Mouse (Mus musculus) gastrocnemius, adult 2 months (tissue): ENCODE data around the gene Wars2. TPM values are rescaled to one million over a fixed set of nuclear protein-coding genes. Genes with fewer than 3 reads are reported as not detected.

Source experiments
- DNase-seq: peaks from one replicate; pipeline ENCODE4 v3.0.0; 2022
- H3K27ac ChIP-seq: fragments of 200-600 bp; 2 replicates; pipeline ENCODE4 v1.8.1; 2022; ENCODE audit warnings: mild to moderate bottlenecking
- H3K4me3 ChIP-seq: fragments of 200-600 bp; 2 replicates; pipeline ENCODE4 v1.8.1; 2022; ENCODE audit warnings: mild to moderate bottlenecking, moderate library complexity
- CTCF ChIP-seq: fragments of 200-600 bp; IDR thresholded peaks from 2 replicates; pipeline ENCODE4 v1.8.1; 2022; ENCODE audit warnings: antibody characterized with exemption, mild to moderate bottlenecking, moderate library complexity
- intact Hi-C: fragments of 180-260 bp; cut with DNase I; formaldehyde crosslinking; loops from one replicate; pipeline ENCODE4 v1.15.1; 2025
- total RNA-seq, 2 experiments: library from RNA; stranded (reverse); gene quantifications; 2 replicates each; pipeline ENCODE4 v1.2.3; 2021

The Wars2 gene
- total RNA-seq, 2 experiments from 2014 or later: 5.3 to 7.8 TPM

GRCm38 (mm10) chr3:99227807-99228206 is 86.9 kb downstream of the Wars2 start:
- intact Hi-C loops: no loop called here
- Histone ChIP-seq H3K4me3 (no peak overlapping the region), H3K27ac (no peak overlapping the region)
- DNase-seq: no peak
- TF ChIP-seq CTCF: no peak

GRCm38 (mm10) chr3:99233393-99234318 is 92.8 kb downstream of the Wars2 start:
- intact Hi-C loops: loop anchor here (1.0 to 10.0 kb wide), 3 partner anchors 291 to 703 kb away; no protein-coding TSS in a partner anchor
- DNase-seq: peak; percentile 67
- H3K27ac ChIP-seq: peak overlapping the region; percentile 17; the same call in 1 of the 2 replicates
- peak overlapping the region; percentile 58 for H3K4me3 ChIP-seq
- TF ChIP-seq CTCF: peak; percentile 86

- H3K27ac ChIP-seq: no peak overlapping the region; the same call in 1 of the 2 replicates
- H3K4me3 ChIP-seq: peak overlapping the region; percentile 58
- intact Hi-C loops: loop anchor here (5.0 to 10.0 kb wide), 2 partner anchors 290 to 633 kb away; no protein-coding TSS in a partner anchor
- TF ChIP-seq CTCF: no peak
- no peak for DNase-seq
These were observed 93.5 kb downstream of the Wars2 start for GRCm38 (mm10) chr3:99234319-99234869.

- H3K4me3 ChIP-seq: no peak overlapping the region
- no peak for TF ChIP-seq CTCF
- H3K27ac ChIP-seq: no peak overlapping the region
- DNase-seq: no peak
- intact Hi-C loops: loop anchor here (10.0 kb wide), 1 partner anchor 290 kb away; no protein-coding TSS in a partner anchor
These were observed 94.4 kb downstream of the Wars2 start for GRCm38 (mm10) chr3:99235116-99235803.

- no peak for TF ChIP-seq CTCF
- Histone ChIP-seq H3K4me3 (no peak overlapping the region), H3K27ac (no peak overlapping the region)
- DNase-seq: no peak
- intact Hi-C loops: loop anchor here (10.0 kb wide), 1 partner anchor 289 kb away; no protein-coding TSS in a partner anchor
These were observed 95.2 kb downstream of the Wars2 start for GRCm38 (mm10) chr3:99235804-99236755.

- TF ChIP-seq CTCF: no peak
These were observed 97.8 kb downstream of the Wars2 start for GRCm38 (mm10) chr3:99238691-99239090.

GRCm38 (mm10) chr3:99239301-99240045 is 98.6 kb downstream of the Wars2 start:
- intact Hi-C loops: loop anchor here (10.0 kb wide), 1 partner anchor 285 kb away; no protein-coding TSS in a partner anchor
- H3K27ac ChIP-seq: no peak overlapping the region
- no peak overlapping the region; the same call in 1 of the 2 replicates for H3K4me3 ChIP-seq
- DNase-seq: no peak
- TF ChIP-seq CTCF: no peak

More at GRCm38 (mm10) chr3:99238691-99239090, 97.8 kb downstream of the Wars2 start:
- Histone ChIP-seq H3K27ac (no peak overlapping the region), H3K4me3 (no peak overlapping the region)
- no peak for DNase-seq
- intact Hi-C loops: loop anchor here (10.0 kb wide), 1 partner anchor 286 kb away; no protein-coding TSS in a partner anchor

- DNase-seq: no peak
- Histone ChIP-seq H3K4me3 (peak within 1 kb of the TSS; percentile 77), H3K27ac (peak within 1 kb of the TSS; percentile 64)
- intact Hi-C loops: no loop called here
- TF ChIP-seq CTCF: no peak
These were observed 99.4 kb downstream of the Wars2 start, which contains the start of gene Tbx15 for GRCm38 (mm10) chr3:99240213-99240720. Gene Tbx15, plus strand, starts transcription at chr3:99240381.

DNA sequence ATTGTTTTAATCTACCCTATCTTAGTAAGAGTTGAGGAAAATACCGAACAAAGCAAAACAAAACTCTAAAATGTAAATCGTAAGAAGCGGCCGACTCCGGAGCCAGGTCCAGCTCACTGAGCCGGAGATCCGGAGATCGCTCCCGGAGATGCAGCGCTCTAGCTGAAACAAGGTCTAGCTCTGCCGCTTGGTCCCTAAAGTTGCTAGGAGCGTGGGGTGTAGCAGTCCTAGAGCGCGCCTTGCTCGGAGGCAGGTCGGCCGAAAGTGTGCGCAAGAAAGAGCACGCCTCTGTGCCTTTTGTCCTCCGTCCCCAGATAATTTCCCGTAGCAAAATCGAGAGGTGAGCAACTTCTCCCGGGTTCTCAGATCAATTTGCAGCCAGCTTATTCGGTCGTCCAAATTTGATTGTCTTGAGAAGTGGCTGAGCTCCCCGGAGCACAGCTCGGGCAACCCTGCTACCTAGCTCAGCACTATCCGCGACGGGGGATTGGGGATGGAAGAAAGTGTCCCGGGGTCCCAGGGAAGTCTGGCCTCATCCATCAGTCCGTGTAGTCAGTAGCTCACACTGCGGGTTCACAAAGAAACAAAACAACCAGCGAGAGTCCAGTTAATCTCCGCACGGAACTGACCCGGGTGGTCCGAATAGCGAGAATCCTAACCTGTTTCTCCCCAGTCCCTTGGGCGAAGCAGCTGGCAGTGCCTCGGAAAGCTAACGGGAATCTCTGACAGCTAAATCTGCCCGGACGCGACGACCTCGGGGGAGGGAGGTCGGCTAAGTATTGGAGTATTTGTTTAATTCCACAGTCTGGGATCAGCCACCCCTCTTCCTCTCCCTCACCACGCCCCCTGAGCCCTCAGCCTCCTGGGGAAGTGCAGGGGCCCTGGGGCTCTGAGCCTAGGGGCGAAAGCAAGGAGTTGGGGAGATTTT is 100.2 kb downstream of the Wars2 start:
- intact Hi-C loops: no loop called here
- TF ChIP-seq CTCF: no peak
- peak; percentile 39 for DNase-seq
- Histone ChIP-seq H3K27ac (peak overlapping the region; percentile 64), H3K4me3 (peak overlapping the region; percentile 77)
